Mouse (Mus musculus): ENCODE results near the gene Lyzl4. TPM values are rescaled to one million over a fixed set of nuclear protein-coding genes. Genes with fewer than 3 reads are reported as not detected.

Lyzl4 gene
- polyA plus RNA-seq (2012; ENCODE audit: low replicate concordance) = not detected in 2 replicates

GRCm38 (mm10) chr9:121642001-121642400, at the start of gene Lyzl4:
Gene Lyzl4 (minus strand): TSS chr9:121642096.

GRCm38 (mm10) chr9:121642401-121643181, 695 bp upstream of the Lyzl4 start, which contains the start of gene Vipr1:
Gene Vipr1 (plus strand): TSS chr9:121642716.

Other genes starting within 250 kb of the Lyzl4 start
- not detected in 2 replicates for gene Cck, start 146.4 kb downstream of the Lyzl4 start, polyA plus RNA-seq (2012; ENCODE audit: low replicate concordance)
- gene Vipr1, start 620 bp upstream of the Lyzl4 start, polyA plus RNA-seq (2012; ENCODE audit: low replicate concordance) = 16.1 and 29.3 TPM in 2 replicates
- gene Sec22c, start 63.4 kb upstream of the Lyzl4 start, polyA plus RNA-seq (2012; ENCODE audit: low replicate concordance) = 11.5 and 19.4 TPM in 2 replicates
- 8.2 and 9.0 TPM in 2 replicates for gene Ss18l2, start 68.2 kb upstream of the Lyzl4 start, polyA plus RNA-seq (2012; ENCODE audit: low replicate concordance)
- gene Nktr, start 77.1 kb upstream of the Lyzl4 start, polyA plus RNA-seq (2012; ENCODE audit: low replicate concordance) = 46.0 and 57.6 TPM in 2 replicates
- 0.47 and 2.0 TPM in 2 replicates for gene Zfp651, start 117.2 kb upstream of the Lyzl4 start, polyA plus RNA-seq (2012; ENCODE audit: low replicate concordance)
- gene Klhl40, start 135.5 kb upstream of the Lyzl4 start, polyA plus RNA-seq (2012; ENCODE audit: low replicate concordance) = not detected in 2 replicates
- not detected in 2 replicates for gene Hhatl, start 150.4 kb upstream of the Lyzl4 start, polyA plus RNA-seq (2012; ENCODE audit: low replicate concordance)
- not detected in 2 replicates for gene Ccdc13, start 197.4 kb upstream of the Lyzl4 start, polyA plus RNA-seq (2012; ENCODE audit: low replicate concordance)
- gene Higd1a, start 216.3 kb upstream of the Lyzl4 start, polyA plus RNA-seq (2012; ENCODE audit: low replicate concordance) = 10.0 and 11.7 TPM in 2 replicates

All from hematopoietic multipotent progenitor cell, adult 10-12 weeks (in vitro differentiated cells).